Mouse (Mus musculus) cerebellum, adult 11 months (tissue): ENCODE results near the gene Psd.

Experiments
- DNase-seq: peaks from one replicate; pipeline ENCODE4 v3.0.0; 2022

Psd gene

DNA sequence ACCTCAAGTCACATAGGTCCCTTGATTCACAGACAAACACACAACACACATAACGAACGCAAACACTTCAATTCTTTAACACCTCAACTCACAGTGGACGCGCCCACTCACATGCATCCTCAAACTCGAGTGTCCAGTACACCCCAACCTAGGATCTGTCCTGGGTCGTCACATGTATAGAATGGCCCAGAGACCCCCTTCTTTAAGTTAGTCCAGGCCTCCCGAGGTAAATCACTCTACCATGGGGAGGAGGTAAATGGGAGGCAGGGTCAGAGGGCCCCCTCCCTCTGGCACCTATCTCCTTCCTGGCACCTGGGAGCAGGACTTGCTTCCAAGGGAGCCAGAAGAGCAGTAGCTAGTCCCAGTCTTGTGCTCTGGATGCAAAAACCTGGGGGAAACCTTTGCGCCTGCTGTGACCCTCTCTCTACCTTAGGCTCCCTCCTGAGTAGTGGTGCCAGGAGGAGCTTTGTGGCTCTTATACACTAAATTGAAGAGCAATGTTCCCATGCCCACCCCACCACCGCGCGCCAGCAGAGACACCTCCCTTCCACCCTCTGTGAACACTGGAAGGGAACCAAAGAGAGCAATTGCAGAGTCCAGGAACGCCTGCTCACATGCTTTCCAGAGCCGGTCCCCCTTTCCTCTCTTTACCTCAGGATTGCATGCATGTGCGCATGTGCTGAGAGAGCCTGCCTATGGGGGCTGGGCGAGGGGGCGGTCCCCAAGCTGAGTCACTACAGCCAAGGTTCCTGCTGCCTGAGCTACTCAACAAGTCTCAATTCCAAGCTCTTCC is 8.2 kb downstream of the Psd start:
- DNase-seq = peak; percentile 68

DNA sequence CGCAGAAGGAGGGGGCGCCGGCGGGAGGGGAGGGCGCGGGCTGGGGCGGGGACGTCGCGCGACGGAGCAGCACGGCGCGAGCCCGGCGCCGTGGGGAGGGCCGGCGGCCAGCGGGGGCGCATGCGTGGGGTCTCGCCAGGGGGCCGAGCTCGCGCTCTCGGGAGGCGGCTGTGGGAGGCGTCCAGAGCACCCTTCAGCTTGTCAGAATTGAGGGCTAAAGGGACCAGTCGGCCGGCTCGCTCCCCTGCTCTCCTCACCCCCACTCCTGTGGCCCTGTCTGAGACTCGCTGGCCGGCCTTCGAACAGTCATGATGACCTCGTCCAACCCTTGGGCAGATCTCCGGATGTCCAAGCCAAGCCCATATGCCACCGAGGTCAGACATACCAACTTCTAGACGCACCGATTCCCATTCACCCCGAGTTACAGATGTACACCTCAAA is 8.9 kb downstream of the Psd start:
- peak; percentile 52 for DNase-seq

DNA sequence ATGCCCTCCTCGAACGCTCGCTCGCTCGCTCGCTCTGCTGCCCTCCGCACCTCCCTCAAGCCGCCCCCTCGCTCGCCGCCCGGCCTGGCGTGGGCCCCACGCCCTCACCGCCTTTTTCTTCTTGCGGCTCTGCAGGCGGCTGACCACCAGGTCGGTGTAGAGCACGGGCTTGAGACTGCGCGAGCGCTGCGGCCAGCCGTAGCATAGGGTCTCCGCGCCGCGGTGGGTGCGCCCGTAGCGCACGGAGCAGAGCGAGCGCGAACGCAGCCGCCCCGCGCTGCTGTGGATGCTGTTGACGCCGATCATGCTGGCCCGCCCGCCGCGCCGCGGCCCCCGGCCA is 9.4 kb downstream of the Psd start:
- DNase-seq = peak; percentile 29

DNA sequence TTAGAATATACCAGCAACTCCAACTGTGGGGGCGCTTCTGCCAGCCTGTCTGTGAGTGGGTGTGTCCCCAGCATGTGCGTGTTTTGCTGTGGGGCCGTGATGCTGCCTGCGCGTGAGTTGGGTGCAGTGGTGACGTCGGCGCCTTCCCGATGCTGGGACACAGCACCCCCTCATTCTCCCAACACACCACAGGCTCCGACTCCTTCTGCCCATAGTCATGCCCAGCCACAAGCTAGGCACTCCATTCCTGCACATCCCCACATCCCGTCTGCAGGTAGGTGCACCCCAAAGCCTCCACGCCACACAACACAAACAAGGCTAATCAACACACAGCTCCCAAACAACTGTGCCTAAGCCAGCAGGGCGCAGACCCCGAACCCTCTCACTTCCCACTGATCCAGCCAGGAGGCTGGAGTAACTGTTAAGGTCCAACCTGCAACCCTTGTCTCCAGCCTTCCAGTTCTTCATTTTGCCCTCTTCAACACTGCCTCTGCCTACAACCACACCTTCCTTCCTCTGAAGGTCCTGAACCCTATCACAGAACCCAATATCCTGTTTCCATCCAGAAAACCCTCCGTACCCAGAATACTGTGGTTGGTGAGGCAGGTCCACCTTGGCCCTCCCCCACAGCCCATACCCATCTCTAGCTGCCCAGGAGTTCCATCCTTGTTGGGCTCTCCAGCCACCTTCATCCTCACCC is 10.0 kb downstream of the Psd start:
- peak; percentile 33 for DNase-seq

DNA sequence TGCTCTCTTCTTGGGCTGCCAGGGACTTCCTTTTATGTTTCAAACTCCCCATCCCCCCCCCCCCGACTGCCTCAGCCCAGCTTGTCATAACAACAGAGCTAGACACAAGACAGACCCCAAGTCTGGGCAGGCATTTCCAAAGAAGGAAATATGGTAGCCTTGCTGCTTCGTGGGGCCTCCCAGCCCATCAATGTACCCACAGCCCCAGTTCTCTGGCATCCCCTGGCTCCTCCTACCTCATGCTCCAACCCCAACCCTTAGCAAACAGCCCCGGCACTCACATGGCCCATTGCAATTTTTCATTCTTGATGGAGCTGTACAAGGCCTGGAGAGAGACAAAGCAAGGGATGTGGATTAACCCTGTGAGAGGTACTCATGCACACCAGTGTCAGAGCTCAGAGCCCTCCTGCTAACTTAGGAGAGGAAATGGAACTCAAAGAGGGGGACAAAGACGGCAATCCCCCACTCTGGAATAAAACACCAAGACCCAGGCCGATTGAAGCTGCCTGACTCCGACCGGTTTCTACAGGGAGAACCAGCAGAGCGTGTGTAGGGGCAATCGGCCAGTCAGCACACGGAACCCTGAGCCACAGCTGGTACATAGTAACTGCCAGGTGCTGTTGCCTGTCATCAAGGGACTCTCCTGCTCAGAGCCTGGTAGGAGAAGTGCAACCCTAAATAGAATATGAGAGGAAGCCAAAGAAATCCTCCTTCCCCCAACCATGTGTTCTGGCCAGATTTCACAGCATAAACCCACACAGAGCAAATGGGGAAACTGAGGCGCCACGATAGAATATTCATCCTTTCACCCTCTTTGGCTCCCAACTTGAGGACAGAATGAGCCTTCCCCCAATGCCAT is 11.0 kb downstream of the Psd start:
- peak; percentile 16 for DNase-seq

DNA sequence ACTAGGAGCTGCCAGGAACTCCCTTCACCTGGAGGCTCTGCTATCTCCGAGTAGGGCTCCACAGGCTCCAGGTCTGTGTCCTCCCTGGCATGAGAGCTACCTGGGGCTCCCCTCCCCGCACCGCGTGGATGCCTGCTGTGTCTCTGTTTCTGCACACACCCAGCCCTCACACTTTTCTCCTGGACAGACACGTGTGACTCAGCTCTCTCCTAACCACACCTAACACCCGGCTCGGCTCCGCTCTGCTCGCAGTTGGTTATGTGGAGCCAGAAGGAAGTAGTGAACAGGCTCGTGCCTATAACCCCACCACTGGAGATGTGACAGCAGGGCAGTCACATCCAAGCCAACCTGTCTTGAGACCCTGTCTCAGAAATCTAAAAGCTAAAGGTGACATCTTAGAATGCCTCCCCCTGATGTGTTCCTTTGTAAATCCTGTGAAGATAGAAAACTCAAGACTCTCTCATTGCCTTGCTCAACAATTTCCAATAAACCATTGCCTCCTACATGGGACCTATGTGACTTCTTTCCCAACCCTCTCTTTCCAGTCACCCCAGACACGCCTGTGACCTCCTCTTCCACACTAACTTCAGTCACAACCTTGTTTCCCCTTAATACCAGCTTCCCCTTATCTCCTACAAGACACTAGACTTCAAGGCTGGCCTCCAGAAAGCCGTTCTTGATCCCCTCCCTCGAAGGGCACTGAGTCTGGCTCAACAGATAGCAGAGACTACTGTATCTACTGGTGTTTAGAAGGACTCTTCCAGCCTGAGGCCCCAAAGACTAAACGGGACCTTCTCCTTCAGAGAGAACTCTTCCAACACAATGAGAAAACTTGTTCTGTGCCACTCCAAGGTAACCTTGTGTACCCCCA is 11.8 kb downstream of the Psd start:
- peak; percentile 12 for DNase-seq

DNA sequence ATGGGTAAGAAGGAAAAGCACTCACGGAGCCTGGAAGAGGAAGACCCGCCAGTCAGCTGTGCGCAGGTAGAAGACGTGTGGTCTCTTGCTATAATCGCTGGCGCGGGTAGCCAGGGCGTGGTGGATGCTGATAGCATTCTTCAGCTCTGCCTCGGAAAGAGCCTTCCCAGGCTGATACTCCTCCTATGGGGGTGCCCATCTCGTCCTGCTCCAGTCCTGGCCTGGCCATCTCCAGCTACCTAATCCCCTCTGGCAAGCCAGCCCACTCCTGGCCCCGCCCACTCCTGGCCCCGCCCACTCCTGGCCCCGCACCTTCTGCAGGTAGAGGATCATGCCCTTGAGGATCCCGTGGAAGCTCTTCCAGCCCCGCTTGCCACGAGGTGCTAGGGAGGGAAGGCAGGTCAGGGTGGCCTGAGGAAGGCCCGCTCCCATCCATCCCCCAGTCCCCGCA is 12.8 kb downstream of the Psd start:
- peak; percentile 39 for DNase-seq

DNA sequence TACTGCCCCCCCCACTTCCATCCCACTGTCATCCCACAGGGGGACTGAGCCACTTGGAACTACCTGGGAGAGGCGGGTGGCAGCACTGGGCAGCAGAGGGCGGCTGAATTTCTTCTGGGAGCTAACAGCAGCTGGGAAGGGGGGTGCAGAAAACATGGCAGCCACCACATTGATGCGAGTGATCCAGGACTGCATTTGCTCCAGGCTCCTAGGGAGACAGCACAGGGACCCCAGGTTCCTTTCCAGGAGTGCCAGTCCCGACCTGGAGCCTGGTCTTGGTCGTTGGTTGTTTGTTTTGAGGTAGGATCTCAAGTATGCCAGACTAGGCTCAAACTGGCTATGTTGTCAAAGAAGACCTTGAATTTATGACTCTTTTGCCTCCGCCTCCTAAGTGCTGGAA is 13.4 kb downstream of the Psd start:
- peak; percentile 11 for DNase-seq

DNA sequence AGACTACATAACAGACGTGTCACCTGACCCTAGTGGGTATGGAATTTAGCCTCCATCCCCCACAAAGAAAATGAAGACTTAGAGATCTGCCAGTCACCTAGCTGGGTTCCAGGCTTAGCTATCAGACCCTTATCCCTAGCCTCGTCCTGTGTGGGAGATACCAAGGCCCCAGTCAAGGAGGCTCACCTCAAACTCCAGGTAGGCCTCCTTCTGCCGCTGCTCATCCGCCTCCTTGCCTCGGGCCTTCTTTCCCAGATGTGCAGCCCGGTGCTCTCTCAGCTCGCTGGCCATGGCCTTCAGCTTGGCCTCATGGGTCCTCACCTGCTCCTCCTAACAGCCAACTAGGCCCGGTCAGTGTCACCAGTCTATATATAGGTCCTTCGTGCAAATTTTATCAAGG is 13.8 kb downstream of the Psd start:
- no peak for DNase-seq

DNA sequence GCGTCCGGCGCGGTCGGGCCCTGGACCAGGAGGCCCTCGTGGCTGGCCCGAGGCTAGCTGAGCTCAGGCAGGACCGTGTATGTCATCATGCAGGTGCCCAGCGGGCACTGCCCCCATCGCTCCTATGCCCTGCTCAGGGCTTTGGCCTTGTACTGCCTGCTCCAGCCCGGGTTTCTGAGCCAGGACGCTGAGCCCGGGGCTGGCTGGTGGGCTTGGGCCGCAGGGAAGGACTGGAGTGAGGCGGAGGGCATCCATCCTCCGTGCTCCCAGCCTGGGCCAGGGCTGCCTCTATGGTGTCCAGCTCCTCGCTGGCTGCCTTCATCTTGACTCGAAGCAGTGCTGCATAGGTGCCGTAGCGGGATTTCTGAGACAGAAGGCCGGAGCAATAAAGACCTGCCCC is 14.4 kb downstream of the Psd start:
- DNase-seq = peak; percentile 16

DNA sequence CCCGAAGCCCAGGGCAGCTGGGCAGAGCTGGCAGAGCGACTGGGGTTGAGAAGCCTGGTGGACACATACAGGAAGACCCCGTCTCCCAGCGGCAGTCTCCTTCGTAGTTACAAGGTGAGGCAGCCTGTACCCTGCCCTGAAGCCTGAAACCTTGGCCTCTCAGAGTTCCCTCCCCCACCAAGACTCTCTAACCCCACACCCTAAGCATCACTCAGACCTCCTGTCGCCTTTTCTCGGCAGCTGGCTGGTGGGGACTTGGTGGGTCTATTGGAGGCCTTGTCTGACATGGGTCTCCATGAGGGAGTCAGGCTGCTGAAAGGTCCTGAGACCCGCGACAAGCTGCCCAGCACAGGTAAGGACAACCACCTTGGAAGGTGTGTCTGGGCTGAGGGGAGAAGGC is 15.6 kb downstream of the Psd start:
- DNase-seq = peak; percentile 15

DNA sequence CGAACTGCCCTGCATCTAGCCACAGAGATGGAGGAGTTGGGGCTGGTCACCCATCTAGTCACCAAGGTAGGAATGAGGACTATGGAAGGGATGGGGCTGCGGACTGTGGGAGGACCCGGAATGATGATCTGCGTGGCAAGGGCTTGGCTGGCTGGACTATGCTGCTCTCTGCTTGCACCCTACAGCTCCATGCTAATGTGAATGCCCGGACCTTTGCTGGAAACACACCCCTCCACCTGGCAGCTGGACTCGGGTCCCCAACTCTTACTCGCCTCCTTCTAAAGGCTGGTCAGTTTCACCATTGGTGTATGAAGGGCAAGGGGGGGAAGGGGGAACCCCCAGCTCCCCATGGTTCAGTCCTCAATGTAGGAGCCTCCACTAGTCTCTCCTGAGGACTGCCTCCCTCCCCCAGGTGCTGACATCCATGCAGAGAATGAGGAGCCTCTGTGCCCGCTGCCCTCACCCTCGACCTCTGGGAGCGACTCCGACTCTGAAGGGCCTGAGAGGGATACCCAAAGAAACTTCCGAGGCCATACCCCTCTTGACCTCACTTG is 16.6 kb downstream of the Psd start:
- DNase-seq = peak; percentile 21

DNA sequence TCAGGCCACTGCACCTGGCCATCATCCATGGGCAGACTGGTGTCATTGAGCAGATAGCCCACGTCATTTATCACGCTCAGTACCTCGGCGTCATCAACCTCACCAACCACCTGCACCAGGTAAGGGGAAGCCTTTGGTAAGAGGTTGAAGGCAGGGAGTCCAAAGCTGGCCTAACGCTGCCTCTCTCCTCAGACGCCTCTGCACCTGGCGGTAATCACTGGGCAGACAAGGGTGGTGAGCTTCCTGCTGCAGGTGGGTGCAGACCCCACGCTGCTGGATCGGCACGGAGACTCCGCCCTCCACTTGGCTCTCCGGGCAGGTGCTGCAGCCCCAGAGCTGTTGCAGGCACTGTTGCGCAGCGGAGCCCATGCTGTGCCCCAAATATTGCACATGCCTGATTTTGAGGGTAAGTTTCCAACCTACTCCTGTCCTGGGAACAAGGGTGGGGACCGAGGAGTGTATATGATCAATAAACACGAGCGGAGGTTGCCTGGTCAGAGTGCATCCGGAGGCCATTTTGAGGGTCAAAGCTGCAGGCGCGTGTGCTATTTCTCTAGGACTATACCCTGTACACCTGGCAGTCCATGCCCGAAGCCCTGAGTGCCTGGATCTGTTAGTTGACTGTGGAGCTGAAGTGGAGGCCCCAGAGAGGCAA is 17.2 kb downstream of the Psd start:
- DNase-seq = peak; percentile 29

DNA sequence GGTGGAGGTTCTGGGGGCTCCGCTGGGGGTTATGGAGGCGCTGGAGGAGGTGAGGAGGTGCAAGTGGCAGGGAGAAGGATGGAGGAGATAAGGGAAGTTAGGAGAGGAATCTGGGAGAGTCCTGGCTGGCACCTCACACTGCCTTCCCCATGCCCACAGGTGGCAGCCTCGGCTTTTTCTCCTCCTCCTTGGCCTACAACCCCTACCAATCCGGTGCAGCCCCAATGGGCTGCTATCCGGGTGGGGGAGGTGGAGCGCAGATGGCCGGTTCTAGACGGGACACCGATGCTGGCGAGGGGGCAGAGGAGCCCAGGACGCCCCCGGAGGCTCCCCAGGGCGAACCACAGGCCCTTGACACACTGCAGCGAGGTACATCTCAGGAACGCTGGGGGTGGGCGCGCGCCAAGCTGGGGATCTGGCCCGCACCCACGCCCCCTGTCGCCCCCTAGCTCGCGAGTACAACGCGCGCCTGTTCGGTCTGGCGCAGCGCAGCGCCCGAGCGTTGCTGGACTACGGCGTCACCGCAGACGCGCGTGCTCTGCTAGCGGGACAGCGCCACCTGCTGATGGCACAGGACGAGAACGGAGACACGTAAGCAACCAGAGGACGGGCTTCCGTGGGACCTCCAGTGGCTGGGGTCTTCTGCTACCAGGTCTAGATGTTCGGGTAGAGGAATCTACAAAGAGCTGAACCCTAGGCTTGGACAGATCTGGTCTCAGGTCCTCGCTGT is 18.1 kb downstream of the Psd start:
- peak; percentile 86 for DNase-seq

DNA sequence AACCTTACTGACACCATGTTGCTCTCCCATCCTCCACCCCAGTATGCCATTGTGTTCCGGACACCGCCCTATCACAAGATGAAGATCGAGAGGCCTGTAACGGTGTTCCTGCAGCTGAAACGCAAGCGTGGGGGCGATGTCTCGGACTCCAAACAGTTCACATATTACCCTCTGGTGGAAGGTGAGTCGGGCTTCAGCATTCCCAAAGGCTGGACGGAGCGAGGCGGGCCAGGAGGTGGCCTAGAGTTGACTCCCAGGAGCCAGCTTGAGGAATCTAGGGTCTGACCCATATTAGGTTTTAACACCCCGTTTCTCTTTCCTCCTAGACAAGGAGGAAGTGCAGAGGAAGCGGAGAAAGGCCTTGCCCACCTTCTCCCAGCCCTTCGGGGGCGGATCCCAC is 18.7 kb downstream of the Psd start:
- peak; percentile 36 for DNase-seq

DNA sequence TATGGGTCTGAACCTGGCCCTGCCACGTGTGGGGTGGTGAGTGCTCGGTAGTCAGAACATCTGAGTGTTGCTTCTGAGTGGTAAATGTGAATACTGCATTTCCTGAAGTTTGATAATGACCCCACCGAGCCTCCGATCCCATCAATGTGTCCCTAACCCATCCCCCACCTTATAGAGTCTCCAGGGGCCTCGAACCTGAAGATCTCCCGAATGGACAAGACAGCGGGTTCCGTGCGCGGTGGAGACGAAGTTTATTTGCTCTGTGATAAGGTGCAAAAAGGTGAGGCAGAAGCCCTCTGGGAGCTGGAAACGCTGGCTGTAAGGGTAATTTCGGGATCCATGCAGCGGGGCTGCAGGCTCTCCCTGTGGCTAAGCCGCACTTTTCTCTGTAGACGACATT is 19.2 kb downstream of the Psd start:
- peak; percentile 20 for DNase-seq

DNA sequence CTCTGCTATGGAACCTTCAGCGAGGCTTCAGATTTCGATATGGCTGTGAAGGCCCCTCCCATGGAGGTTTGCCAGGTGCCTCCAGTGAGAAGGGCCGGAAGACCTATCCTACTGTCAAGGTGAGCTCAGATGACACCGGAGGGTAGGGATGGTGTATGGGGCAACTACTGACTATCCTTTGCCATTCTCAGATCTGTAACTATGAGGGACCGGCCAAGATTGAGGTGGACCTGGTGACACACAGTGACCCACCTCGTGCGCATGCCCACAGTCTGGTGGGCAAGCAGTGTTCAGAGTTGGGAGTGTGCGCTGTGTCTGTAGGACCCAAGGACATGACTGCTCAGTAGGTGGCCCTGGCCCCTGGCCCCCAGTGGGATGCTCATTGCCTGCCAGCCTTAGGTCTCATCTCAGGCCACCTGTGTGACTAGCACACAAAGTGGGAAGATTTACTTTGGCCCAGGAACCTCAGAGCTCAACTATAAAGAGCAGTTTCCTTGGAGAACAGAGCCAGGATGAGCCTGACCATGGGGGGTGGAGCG is 20.1 kb downstream of the Psd start:
- DNase-seq = no peak

DNA sequence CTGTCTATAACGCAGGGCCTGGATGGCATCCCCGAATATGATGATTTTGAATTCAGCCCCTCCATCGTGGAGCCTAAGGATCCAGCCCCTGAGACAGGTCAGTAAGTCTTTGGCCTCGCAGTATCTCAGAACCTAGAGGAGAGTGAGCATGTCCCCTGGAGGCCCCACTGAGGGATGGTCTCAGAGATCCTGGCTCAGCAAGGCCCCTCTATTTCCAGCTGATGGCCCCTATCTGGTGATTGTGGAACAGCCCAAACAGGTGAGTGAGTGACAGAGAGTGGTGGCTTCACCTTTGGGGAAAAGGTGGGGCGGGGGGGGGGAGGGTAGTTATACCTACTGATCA is 20.7 kb downstream of the Psd start:
- DNase-seq = no peak

DNA sequence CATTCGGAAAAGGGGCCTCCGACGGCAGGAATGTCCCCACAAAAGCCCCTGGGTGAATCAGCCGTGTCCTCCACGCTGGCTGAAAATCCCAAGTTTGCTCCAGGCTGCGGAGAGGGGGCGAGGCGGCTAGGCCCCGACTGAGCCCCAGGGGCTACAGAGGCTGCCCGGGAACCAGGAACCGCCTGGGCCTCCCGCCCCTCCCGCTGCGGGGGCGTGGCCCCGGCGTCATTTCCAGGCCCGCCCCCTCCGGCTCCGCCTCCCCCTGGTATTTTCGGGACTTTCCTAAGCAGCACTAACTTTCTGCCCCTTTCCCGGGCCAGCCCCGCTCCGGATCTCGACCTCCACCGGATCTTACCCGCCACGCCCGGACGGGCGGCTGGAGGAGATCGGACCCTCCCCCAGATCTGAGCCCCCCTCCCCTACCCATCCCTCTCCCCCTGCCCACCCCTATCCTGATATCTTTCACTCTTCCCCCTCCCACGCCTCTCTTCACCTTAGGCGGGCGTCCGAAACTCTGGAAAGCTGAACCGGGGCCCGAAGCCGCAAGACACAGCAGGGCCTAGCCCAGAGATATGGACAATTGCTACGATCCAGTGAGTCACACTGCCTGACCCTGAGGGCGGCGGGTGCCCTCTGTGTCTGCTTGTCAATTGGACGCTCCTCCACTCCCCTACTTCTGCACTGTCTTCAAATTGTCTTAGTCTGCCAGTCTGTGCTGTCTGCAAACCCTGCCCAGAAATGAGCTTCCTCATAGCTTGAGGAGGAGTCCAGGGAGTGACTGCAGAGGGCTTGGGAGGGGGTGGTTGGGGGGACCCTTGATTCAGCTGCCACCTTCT is 21.3 kb downstream of the Psd start:
- DNase-seq = no peak

DNA sequence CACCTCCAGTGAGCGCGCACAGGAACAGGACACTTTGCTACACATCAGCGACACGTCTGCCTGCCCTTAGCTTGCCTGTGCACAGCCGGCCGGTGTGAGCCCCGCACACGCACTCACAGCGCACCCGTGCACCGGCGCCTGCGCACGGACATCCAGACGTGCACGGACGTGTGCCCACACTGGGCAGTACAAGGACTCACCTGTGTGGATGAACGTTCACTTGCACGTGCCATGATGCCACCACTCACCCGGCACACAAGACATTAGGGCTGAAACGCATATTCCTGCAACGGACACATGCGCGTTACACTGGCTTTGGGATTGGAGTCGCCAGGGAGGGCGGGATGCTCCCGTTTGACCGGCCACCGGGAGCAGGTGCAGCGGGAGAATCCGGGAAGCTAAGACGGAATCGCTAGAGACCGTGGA is 22.0 kb downstream of the Psd start:
- no peak for DNase-seq
